Mouse (Mus musculus) lung, adult 2 months (tissue): ENCODE results near the gene A530016L24Rik.

Experiments used
- CTCF ChIP-seq: fragments of 200-500 bp; IDR thresholded peaks from 2 replicates; pipeline ENCODE4 v1.5.1; 2011; ENCODE audit warnings: mild to moderate bottlenecking, low read length, control low read depth; ENCODE audit not compliant: insufficient read depth
- POLR2A ChIP-seq: fragments of 200-500 bp; IDR thresholded peaks from 2 replicates; pipeline ENCODE4 v1.6.1; 2011; ENCODE audit warnings: low read depth, mild to moderate bottlenecking, control low read depth, low read length, borderline replicate concordance; ENCODE audit errors: extremely low read depth

- TF ChIP-seq CTCF (no peak), POLR2A (no peak)
These were observed 21.1 kb downstream of the A530016L24Rik start for GRCm38 (mm10) chr12:112510365-112510732.
